8 mouse cellular contexts compared by ENCODE assay signal in the genomic region with DNA sequence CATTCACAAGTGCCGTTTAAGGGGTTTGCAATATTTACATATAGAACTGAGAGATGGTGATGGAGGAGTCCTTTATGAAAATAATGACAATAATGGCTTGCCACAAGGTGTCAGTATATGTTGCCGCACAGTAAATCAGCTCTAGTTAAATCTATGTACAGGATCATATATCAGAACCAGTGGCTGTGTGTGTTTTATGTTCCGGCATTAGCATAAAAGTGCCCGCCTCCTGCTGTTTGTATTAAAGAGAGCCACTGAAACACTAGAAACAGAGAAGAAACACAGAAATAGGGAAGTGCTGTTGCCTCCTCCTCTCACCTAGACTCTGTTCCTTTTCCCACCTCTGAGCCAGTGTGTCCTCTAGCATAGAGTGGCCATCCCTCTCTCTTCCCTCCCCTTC. TPM values are rescaled to one million over a fixed set of nuclear protein-coding genes. Genes with fewer than 3 reads are reported as not detected.
DNase-seq lines count a peak whose midpoint lies in the region; ATAC-seq lines count a peak whose summit lies in the region.

No protein-coding gene starts in this region.

- H3K9ac ChIP-seq in forebrain, embryonic 16.5 days (replicated peaks; ENCODE audit: low read depth, low read length): no peak overlapping the region
- H3K9ac ChIP-seq in midbrain, embryonic 14.5 days (replicated peaks; ENCODE audit: low read length): no peak overlapping the region
- no peak overlapping the region for H3K9ac ChIP-seq in midbrain, embryonic 13.5 days (replicated peaks)

- no peaks in the 10 kb centered on the region for H3K27me3 ChIP-seq in forebrain, embryonic 16.5 days (replicated peaks; ENCODE audit: control insufficient read depth, insufficient read depth, low read length)
- no peaks in the 10 kb centered on the region for H3K27me3 ChIP-seq in forebrain, embryonic 10.5 days (ENCODE audit: poor library complexity, severe bottlenecking)
- no peaks in the 10 kb centered on the region for H3K27me3 ChIP-seq in midbrain, embryonic 14.5 days (ENCODE audit: control insufficient read depth, insufficient read depth, low read length)
- no peaks in the 10 kb centered on the region for H3K27me3 ChIP-seq in midbrain, embryonic 13.5 days

- 65% methylated on average over 4 of the region's 4 CpGs for whole genome bisulfite sequencing in forebrain, embryonic 16.5 days
- 86% methylated on average over 4 of the region's 4 CpGs for WGBS in forebrain, embryonic 10.5 days
- WGBS in midbrain, embryonic 14.5 days: 76% methylated on average over 4 of the region's 4 CpGs
- 81% methylated on average over 4 of the region's 4 CpGs for WGBS in midbrain, embryonic 13.5 days

- no peak overlapping the region for H3K4me3 ChIP-seq in forebrain, embryonic 16.5 days (replicated peaks; ENCODE audit: low read length)
- no peak overlapping the region for H3K4me3 ChIP-seq in forebrain, embryonic 10.5 days
- no peak overlapping the region for H3K4me3 ChIP-seq in midbrain, embryonic 14.5 days (replicated peaks; ENCODE audit: low read depth, low read length)
- no peak overlapping the region for H3K4me3 ChIP-seq in midbrain, embryonic 13.5 days (replicated peaks)

- ATAC-seq in forebrain, embryonic 16.5 days: peak; percentile 45; the same call in 1 of the 2 replicates
- ATAC-seq in midbrain, embryonic 14.5 days (ENCODE audit: low FRiP score, low TSS enrichment): no peak
- no peak for ATAC-seq in midbrain, embryonic 13.5 days

- H3K4me2 ChIP-seq in forebrain, embryonic 16.5 days (ENCODE audit: low read length): no peak overlapping the region
- no peak overlapping the region for H3K4me2 ChIP-seq in midbrain, embryonic 14.5 days (ENCODE audit: low read length)
- no peak overlapping the region for H3K4me2 ChIP-seq in midbrain, embryonic 13.5 days (replicated peaks)

- H3K4me1 ChIP-seq in forebrain, embryonic 16.5 days (replicated peaks; ENCODE audit: control insufficient read depth, insufficient read depth, low read length): no peaks in the 10 kb centered on the region
- H3K4me1 ChIP-seq in forebrain, embryonic 10.5 days: no peaks in the 10 kb centered on the region
- no peaks in the 10 kb centered on the region for H3K4me1 ChIP-seq in midbrain, embryonic 14.5 days (ENCODE audit: control insufficient read depth, insufficient read depth, low read length)
- no peaks in the 10 kb centered on the region for H3K4me1 ChIP-seq in midbrain, embryonic 13.5 days (replicated peaks)

- no peaks in the 10 kb centered on the region for H3K36me3 ChIP-seq in forebrain, embryonic 16.5 days (ENCODE audit: control insufficient read depth, insufficient read depth)
- H3K36me3 ChIP-seq in forebrain, embryonic 10.5 days (replicated peaks): no peaks in the 10 kb centered on the region
- no peaks in the 10 kb centered on the region for H3K36me3 ChIP-seq in midbrain, embryonic 14.5 days (ENCODE audit: control insufficient read depth, insufficient read depth, low read length)
- H3K36me3 ChIP-seq in midbrain, embryonic 13.5 days: no peaks in the 10 kb centered on the region

- DNase-seq in forebrain, embryonic 10.5 days (ENCODE audit: extremely low spot score, low spot score): no peak
- peak; percentile 59 for DNase-seq in midbrain, embryonic 14.5 days
- peak; percentile 78 for DNase-seq in induced T-regulatory cell, adult 2 months (ENCODE audit: low read depth)
- peak; percentile 59 for DNase-seq in naive thymus-derived CD4-positive, alpha-beta T cell, adult 2 months (ENCODE audit: low read depth)
- DNase-seq in layer of hippocampus, adult 11-12 months (ENCODE audit: low spot score): no peak
- DNase-seq in urinary bladder, adult 18-20 months (ENCODE audit: low spot score in 2 of 2): no peak

- no peaks in the 10 kb centered on the region for H3K9me3 ChIP-seq in forebrain, embryonic 16.5 days (ENCODE audit: control insufficient read depth, low read length)
- no peaks in the 10 kb centered on the region for H3K9me3 ChIP-seq in forebrain, embryonic 10.5 days
- H3K9me3 ChIP-seq in midbrain, embryonic 14.5 days (ENCODE audit: control insufficient read depth, low read length): no peaks in the 10 kb centered on the region
- H3K9me3 ChIP-seq in midbrain, embryonic 13.5 days: no peaks in the 10 kb centered on the region

- no peak overlapping the region for H3K27ac ChIP-seq in forebrain, embryonic 16.5 days (ENCODE audit: low read length)
- H3K27ac ChIP-seq in forebrain, embryonic 10.5 days: no peak overlapping the region
- H3K27ac ChIP-seq in midbrain, embryonic 14.5 days (replicated peaks; ENCODE audit: low read depth, low read length): no peak overlapping the region
- no peak overlapping the region for H3K27ac ChIP-seq in midbrain, embryonic 13.5 days

RNA-seq across cellular contexts. Expression of a gene that starts 0.5 kb away (rescaled TPM):
- 0.29 and 0.47 TPM in 2 replicates for polyA plus RNA-seq in forebrain, embryonic 16.5 days (2015; fragmentation: Nextera tagmentation; extraction: Ambion mirVana)
- 0.15 and 0.18 TPM in 2 replicates for polyA plus RNA-seq in forebrain, embryonic 10.5 days (2016; fragmentation: Nextera tagmentation; extraction: Ambion mirVana)
- 0.26 and 0.30 TPM in 2 replicates for polyA plus RNA-seq in midbrain, embryonic 14.5 days (2014; fragmentation: Nextera tagmentation; extraction: Ambion mirVana)
- 0.08 and 0.13 TPM in 2 replicates for polyA plus RNA-seq in midbrain, embryonic 13.5 days (2015; fragmentation: Nextera tagmentation; extraction: Ambion mirVana)

Comparison
In these comparisons a context has a peak if more than half of its experiments do, and no peak if none do; other contexts are left out.
1. DNase-seq: peak in midbrain, embryonic 14.5 days (single experiment), induced T-regulatory cell, adult 2 months (single experiment) and naive thymus-derived CD4-positive, alpha-beta T cell, adult 2 months (single experiment); none in forebrain, embryonic 10.5 days (single experiment), layer of hippocampus, adult 11-12 months (single experiment) and urinary bladder, adult 18-20 months (0 of 2).